Mouse (Mus musculus) gastrocnemius, postnatal 25 days (tissue): Measurements from ENCODE around the gene Fbf1. TPM values are rescaled to one million over a fixed set of nuclear protein-coding genes. Genes with fewer than 3 reads are reported as not detected.
A peak's percentile ranks its signal among the peaks of the same experiment; 100 is the strongest.
"Not testable (repeated sequence)": the region's sequence is repeated elsewhere in the genome, so short reads cannot be mapped to it uniquely, and the experiment has no call there.

ENCODE experiments used
- DNase-seq: peaks from one replicate; pipeline ENCODE4 v3.0.0; 2022
- total RNA-seq, 2 experiments: library from RNA; stranded (reverse); gene quantifications; 1 replicate in 1 of 2; 2 replicates in 1 of 2; pipeline ENCODE4 v1.2.3; 2021

Fbf1 gene
- total RNA-seq, 2 experiments from 2014 or later, result 8.8 to 11.4 TPM

DNA sequence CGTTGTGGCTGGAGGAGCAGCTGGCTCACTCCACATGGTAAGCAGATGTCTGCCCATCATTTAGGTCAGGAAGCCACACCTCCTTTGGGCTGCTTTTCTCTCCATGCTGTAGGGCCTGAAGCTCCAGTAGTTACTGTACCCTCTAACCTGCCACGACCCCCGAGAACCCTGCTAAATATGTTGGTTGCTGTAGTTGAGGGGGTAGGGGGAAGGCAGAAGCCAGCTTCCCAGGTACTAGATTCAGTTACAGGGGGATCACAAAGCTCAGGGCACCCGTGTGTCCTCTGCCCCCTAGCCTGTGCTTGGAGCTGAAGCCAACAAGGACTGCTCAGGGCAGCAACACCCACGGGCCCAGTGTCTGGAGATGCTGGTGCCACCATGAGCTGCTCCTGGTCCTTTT, 34.5 kb downstream of the Fbf1 start:
- DNase-seq, result no peak

DNA sequence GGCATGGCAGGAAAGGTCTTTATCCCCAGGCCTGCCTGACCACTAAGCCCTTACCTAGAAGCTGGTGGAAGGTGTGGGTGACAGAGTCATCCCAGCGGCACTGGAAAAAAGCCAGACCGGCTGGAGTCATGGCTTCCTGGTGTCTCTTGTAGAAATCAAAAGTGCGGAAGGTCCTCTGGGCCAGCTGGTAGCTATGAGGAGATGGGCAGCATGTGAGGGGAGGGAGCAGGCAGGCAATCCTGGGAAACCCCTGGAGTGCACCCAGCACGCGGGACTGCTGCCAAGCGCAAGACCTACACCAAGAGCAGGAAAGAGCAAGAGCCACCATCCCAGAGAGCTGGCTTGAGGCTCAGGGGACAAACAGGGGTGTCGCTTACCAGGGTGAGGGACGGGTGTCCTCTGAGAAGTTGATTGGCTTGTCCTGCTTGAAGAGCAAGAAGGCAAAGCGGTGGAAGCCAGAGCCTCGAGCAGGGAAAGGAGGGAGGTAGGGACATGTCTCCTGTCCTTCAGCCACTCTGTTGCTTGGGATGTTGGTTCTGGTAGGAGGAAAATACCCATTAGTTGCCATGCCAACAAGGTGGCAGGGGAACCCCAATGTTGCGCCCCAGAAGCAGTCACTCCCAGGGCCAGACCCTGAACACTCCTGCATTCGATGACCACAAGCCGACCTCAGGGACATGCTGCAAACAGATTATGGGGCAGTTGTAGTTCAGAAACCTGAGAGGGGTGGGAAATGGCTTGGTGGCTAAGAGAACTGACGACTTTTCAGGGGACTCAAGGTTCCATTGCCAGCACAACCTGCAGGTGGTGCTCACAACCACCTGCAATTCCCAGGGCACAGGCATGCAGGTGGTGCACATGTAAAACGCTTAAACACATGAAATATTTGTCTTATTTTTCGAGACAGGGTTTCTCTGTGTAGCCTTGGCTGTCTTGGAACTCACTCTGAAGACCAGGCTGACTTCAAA, 35.3 kb downstream of the Fbf1 start:
- no peak for DNase-seq

DNA sequence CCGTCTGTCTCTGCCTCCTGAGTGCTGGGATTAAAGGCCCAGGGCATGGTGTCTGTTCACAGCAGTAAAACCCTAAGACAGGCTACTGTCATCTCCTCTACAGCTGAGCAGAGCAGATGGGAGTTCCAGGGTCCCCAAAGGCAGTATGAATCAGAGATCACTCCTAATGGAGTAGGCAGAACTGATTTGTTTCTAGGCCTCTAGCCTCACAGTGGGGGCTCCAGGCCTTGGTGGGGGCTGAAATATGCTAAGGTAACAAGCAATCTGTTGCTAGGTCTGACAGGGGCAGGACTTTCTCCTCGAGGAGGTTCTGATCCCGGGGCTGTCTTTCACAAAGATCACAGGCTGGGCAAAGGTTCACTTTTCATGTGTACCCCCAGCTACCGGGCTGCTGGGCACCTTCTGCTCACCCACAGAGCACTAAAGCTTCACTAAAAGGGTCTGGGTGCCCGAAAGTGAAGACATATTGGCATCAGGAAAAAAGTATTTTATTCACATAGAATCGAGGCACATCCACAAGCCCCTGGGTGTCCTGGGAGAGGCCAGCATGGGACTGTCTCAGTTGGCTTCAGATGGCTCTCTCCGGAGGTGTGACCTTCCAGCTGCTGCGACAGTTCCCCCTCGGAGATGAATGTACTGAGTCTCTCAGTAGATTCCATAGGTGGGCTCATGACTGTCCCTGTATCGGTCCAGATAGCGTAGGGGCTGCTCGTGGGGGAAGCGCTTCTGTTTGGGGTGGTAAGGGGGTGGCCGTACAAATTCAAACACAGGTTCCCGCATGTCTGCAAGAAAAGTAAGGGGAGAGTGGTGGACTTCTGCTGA, 36.4 kb downstream of the Fbf1 start:
- DNase-seq, result no peak

DNA sequence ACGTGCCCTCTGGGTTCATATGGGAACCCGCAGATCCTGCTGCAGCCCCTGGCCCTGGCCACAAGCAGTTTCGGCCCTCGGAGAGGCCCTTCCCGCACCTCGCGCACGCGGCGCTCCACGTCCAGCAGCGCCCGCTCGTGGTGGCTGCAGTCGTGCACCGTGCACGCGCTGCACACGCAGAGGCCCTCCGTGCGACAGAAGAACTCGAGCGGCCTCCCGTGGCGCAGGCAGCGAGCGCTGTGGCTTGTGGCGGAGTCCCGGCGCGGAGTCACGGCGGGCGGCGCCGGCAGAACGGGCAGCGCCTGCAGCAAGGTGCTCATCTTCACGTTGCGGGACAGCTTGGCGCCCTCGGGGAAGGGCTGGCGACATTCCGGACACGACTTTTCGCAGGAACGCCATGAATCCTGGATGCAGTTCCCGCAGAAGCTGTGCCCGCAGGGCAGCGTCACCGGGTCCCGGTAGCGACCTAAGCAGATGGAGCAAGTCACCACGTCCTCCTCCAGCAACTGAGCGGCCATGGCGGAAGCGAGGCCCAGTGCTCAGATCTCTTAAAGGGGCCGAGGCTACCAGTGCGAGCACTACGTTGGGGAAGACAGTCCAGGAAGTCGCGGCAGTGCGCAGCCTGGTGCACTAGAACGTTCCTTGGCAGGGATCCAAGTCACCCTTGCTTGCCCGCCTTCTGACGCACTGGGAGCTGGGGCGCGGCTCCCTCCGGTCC, 37.3 kb downstream of the Fbf1 start, which contains the start of gene Trim65:
Gene Trim65, minus strand, starts transcription at position 641 of the 718 bp plus-strand sequence.
- DNase-seq, result peak; percentile 88

DNA sequence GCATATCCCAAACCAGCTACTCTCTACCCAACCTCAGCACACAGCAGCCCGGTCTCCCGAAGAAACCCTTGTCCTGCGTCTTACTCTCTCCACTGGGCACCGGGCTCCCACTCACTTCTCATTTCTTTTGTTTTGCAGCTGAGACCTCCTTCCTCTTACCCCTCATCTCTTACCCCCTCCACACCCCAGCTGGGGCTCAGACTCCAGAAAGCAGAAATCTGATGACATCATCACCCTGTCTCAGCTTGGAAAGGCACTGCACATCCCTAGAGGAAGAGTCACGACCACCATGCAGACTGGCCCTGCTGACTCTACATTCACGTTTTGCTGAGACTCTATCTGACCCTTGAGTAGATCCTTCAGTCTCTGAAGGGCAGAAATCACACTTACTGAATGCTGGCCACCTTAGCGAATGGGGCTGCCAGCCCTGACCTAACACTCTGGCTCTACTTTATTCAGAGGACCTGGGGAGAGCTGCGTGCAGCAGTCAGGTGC, 37.9 kb downstream of the Fbf1 start:
- no peak for DNase-seq

DNA sequence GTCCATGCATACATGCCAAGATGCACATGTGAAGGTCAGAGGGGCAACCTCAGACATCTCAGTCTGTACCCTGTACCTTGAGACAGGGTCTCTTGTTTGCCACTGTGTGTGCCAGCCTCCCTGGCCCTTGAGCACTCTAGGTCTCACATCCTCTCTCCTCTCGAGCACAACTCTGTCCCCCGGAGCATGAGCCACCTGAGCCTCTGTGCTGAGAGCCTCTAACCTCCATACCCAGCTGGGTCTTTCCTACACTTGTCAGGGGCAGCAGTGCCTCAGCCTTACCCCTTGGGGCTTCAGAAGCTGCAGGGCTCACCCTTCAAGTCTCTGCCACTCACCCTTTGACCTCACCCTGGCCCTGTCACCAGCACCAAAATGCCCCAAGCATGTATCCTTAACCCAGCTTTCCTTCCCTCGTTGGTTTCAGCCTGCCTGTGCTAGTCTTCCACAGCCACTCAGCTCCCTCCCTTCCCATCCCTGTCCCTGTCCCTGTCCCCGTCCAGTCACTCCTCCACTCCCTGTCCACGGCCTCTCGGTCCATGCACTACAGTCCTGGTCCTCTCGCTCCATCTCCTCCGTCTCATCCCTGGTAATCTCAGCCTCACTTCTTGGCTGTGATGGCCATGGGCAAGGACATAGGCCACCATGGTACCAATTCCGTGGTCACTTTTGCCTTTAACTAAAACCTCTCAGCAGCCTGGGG, 38.7 kb downstream of the Fbf1 start:
- DNase-seq, result no peak

DNA sequence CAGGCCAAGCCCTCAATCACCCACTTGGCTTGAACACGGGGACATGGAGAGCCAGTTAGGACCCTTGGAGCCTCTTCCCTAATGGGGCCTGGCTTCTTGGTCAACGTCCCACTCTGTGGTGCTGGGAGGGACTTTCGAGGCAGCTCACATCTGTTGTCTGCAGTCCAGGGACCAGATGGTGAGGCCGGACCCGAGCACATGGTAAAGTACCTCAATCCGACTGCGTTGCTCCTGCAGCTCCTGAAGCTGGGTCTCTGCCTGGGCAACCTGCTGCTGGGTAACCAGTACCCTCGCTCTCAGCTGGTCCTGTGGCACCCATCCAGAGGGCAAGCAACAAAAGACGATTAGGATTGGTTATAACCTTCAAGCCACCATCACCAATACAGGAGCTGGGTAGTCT, 40.0 kb downstream of the Fbf1 start:
- DNase-seq, result no peak

DNA sequence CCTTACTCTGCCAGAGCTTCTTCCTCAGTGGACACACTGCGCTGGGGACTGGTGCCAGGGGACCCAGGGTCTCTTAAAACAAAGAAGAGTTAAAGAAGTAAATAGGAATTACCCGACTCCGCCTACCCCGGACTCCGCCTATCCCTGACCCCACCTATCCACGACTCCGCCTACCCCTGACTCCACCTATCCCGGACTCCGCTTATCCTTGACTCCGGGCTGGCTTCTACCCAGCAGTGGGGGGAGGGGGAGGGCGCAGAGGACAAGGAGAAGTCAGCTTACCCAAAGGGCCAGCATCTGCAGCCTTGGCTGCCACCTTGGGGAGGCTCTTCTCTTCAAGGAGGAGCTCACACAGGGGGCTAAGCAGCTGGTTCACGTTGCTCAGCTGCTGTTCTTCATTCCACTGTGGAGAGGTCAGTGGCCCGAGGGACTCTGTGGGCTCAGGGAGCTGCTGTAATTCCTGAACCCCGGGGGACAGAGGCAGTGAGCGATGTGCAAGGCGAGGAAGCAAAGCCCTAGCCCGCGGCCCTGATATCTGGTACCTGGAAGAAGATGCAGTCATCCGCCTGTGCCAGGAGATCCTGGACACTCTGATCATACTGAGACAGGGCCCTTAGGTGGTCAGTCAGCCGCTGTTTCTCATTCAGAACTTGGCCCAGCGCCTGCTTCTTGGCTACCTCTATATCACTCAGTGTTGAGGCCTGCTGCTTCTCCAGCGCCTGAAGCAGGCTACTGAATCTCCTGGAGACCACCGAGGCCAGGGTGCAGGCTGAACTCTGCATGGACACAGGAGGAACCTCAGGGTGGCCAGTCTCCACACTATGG, 40.6 kb downstream of the Fbf1 start, which contains the start of gene Trim47:
Gene Trim47, minus strand, starts transcription at position 55 of the 825 bp plus-strand sequence.
- peak; percentile 69 for DNase-seq

DNA sequence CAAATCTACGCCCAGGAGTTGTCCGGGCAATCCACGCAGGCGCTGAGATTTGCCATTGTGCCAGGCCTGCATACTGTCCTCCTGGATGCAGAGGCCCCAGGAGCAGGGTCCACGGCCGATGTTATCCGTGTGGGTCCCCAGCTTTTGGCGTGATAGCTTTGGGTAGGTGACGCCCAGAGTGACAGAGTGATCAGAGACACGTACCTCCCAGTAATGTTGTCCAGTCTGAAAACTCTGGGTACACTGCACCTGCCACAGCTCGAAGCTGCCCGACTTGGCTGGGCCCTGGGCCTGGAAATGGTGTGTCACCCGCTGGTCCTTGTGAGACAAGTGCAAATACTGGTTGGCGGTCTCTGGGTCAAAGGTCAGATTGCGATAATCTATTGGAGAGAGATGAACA, 41.7 kb downstream of the Fbf1 start:
- DNase-seq, result no peak

DNA sequence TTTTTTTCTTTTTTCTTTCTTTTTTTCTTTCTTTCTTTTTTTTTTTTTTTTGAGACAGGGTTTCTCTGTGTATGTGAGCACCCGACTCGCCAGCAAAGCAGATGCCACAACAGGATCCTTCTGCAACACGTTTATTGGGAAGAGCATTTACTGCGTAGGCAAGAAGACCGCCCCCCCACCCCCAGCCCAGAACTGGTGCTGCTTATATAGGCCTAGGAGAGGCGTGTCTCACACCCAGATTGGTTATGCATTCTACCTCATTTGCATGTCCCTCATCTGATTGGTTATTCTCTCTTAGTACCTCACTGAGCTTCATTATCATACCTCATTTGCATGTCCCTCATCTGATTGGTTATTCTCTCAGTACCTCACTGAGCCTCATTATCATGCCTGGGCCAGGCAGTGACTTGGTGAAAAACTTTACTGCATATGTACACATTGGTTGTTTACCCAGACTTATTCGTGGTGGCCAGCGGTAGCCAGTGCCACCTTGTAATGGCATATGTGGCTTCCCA, 46.2 kb downstream of the Fbf1 start:
- not testable (repeated sequence) for DNase-seq

DNA sequence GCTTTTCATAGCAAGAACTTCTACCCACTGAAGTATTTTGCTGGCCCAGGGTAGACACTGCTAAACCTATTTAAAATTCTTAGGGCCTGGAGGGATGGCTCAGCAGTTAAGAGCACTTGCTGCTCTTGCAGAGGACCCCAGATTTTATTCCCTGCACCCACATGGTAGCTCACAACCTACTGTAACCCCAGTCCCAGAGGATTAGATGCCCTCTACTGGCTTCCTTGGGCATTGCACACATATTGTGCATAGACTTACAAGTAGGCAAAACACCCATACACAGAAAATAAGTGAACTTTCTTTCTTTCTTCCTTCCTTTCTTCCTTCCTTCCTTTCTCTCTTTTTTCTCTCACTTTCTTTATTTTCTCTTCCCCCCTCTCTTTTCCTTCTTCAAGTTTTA, 50.1 kb downstream of the Fbf1 start:
- DNase-seq, result no peak

DNA sequence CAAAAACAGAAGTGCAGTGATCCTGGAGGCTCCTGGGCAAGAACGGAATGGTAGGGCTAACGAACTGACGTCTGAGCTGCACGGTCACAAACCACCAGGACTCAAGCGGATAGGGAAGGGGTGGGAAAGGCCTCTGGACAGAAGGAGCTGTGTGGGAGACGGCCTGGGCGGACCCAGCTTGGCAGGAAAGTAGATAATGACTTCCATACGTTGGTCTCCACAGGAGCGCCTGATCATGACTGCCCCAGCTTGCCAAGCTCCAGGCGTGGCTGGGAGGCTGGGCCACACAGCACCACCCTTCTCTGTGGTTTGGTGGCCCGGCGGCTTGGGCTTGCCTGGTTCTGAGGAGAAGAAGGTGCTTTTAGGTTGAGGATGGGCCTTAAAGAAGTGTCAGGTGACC, 50.7 kb downstream of the Fbf1 start:
- peak; percentile 65 for DNase-seq

DNA sequence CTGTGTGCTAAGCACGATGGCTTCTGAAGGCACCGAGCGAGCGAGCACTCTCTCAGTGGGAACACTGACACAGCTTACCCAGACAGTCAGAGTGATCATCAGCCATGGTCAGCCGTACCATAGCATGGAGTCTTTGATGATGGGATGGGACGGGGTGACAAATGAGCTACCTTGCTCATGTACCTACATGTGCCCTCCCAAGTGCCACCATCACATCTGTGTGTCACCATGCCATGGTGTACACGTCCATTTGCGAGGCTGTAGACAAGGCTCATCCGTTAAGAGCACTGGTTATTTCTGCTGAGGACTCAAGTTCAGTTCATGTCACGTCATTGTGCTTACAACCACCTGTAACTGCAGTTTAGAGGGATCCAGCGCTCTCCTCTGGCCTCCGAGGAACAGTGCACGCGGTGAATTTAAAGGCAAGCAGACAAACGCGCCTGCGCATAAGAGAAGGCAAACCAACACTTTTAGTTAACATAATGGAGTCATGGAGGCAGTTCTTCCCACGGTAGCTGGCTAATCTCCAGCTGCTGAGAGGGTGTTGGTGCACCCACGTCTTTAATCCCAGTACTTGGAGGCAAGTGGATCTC, 56.3 kb downstream of the Fbf1 start:
- no peak for DNase-seq

DNA sequence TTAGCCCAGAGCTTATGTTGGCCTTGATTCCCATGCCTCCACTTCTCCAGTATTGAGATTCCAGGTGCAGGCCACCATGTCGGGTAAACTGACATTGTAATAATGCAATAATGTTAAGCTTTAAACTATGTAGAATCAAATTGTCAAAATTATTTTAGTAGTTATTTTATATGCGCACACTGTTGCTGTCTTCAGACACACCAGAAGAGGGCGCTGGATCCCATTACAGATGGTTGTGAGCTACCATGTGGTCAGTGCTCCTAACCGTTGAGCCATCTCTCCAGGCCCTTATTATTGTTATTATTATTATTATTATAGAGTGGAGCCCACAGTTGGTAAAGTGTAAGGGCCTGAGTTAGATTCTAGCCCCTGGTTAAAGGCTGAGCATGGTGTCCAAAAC, 56.9 kb downstream of the Fbf1 start:
- no peak for DNase-seq

DNA sequence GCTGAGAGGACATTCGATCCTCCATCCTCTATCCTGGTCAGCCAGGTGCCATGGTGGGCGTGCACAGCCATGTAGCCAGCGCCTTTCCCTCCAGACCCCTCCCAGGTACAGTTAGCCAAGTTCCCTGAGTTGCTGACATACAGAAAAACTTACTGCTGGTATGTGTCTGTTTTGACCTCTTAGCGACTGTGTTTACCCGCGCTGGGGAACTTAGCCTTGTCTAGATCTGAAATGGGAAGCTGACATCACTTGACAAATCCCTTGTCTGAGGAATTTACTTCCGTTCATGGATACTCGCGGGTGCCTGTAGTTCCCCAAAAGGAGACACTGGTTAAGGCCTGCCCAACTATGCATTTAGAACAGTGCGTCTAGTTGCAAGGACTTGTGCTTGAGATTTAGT, 57.4 kb downstream of the Fbf1 start:
- no peak for DNase-seq

DNA sequence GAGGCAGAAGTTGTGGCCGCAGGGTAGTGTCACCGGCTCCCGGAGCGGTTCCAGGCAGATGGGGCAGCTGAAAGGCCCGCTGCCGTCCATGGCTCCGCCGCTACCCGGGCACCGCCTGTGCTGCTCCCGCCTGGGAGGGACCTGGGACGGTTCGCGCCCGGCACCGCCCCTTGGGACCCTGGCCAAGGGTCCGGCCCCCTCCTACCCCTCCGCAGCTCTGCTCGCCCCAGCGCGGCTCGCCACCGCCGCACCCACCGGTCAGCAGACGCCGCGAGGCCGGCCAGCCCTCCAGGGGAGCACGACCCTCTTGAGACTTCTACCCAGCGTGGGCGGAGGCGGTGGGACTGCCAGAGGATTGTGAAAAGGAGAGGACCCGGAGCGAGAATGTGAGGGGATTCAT, 57.8 kb downstream of the Fbf1 start:
- DNase-seq, result peak; percentile 90

DNA sequence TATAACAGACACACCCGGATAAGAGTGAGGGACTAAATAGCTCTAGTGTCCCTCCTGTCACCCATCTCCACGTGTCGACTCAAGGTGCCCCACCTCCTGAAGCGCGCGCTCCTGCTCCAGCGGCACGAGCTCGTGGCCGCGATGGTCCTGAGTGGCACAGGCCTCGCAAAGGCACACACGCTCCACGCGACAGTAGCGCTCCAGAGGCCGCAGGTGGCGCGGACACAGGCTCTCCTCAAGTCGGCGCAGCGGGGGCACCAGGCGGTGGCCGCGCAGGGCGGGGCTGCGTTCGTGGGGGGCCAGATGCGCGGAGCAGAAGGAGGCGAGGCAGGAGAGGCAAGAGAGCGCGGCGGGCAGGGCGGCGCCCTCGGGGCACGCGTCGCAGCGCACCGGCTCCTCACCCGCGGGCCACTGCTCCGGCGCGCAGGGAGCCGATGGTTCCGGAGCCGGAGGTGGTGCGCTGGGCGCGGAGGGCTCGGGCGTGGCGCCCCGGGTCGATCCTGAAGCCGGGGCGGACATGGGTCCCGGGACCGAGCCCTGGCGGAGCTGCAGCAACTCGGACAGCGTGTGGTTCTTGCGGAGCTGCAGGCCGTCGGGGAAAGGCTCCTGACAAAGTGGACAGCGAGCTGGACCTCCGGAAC, 58.4 kb downstream of the Fbf1 start:
- DNase-seq, result no peak

DNA sequence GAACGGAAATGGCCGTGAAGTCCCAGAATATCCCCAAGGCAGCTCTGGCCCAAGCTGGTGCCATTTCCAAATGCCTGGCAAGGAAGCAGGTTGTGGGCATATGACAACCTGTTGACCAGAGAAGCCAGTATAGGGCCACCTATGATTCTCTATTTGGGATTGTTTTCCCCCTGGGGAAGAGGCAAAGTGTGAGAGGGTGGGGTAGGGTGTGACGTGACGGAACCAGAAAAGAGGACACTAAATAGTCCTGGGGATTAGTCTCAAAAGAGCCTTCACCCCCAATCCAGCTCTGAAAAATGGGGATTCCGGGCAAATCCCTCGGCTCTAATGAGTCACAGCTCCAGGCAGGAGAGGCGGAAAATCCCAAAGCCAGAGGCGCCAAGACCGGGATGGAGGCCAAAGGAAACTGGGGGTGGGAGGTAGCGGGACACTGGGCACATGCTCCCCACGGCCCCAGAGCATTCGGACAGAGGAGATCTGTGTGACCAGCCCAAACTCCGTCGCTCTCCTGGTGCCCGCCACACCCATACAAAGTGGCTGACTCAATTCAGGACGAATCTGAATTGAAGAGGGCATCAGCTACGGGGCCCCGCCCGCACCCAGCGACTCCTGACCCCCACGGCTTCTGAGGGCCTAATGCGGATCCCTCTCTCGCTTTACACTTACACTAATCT, 59.4 kb downstream of the Fbf1 start:
- DNase-seq, result peak; percentile 83

DNA sequence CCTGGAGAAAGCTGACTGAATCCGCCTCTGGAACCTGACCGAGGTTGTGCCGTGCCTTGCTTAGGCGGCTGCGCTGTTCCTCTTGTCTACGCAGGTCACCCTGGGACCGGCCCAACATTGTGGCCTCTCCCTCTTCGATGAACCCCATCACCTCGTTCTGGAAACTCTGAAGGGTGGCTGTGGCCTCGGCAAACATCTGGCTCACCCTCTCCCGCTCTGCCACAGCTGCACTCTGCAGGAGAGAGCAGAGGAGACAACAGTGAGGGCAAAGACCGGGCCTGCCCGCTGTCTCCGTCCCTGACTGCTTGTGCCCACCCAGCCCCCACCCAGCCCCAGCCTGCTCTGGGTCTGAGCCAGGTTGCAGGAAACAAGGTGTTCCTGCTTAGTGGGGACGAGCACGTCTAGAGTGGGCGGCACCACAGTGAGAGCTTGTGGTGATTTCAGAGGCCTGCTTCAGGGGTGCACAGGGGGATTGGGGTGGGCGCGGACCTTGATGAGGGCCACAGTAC, 60.1 kb downstream of the Fbf1 start:
- no peak for DNase-seq
